Mouse (Mus musculus) hindbrain, embryonic 11.5 days (tissue): ENCODE measurements around the gene Clptm1. TPM values are rescaled to one million over a fixed set of nuclear protein-coding genes. Genes with fewer than 3 reads are reported as not detected.

ENCODE experiments used
- ATAC-seq: fragments of 200-750 bp; cut with Nextera tagmentation; 2 replicates; pipeline ENCODE4 v1.8.0; 2017; ENCODE audit warnings: mild to moderate bottlenecking, moderate TSS enrichment, moderate library complexity; ENCODE audit not compliant: low FRiP score
- DNase-seq: peaks from one replicate; pipeline ENCODE4 v3.0.0-alpha.2; 2015; ENCODE audit warnings: low spot score
- H3K27ac ChIP-seq: fragments of 300-500 bp; sonication (generic); 2 replicates; pipeline ENCODE4 v1.5.1; 2014; ENCODE audit warnings: mild to moderate bottlenecking, low read depth, low read length
- H3K27me3 ChIP-seq: fragments of 300-500 bp; sonication (generic); 2 replicates; pipeline ENCODE4 v1.6.1; 2014; ENCODE audit warnings: mild to moderate bottlenecking, low read length, moderate library complexity, mixed read lengths; ENCODE audit not compliant: control insufficient read depth, insufficient read depth
- H3K36me3 ChIP-seq: fragments of 300-500 bp; sonication (generic); 2 replicates; pipeline ENCODE4 v1.6.1; 2014; ENCODE audit warnings: mild to moderate bottlenecking, low read length, moderate library complexity, mixed read lengths; ENCODE audit not compliant: control insufficient read depth, insufficient read depth
- H3K4me1 ChIP-seq: fragments of 300-500 bp; sonication (generic); replicated peaks from 2 replicates; pipeline ENCODE4 v1.6.1; 2014; ENCODE audit warnings: low read length, mixed read lengths; ENCODE audit not compliant: control insufficient read depth, insufficient read depth
- H3K4me2 ChIP-seq: fragments of 300-500 bp; sonication (generic); replicated peaks from 2 replicates; pipeline ENCODE4 v1.6.1; 2014; ENCODE audit warnings: mild to moderate bottlenecking, low read depth, low read length
- H3K4me3 ChIP-seq: fragments of 300-500 bp; sonication (generic); 2 replicates; pipeline ENCODE4 v1.5.1; 2014; ENCODE audit warnings: low read depth, low read length
- H3K9ac ChIP-seq: fragments of 300-500 bp; sonication (generic); 2 replicates; pipeline ENCODE4 v1.6.1; 2014; ENCODE audit warnings: low read depth, low read length
- H3K9me3 ChIP-seq: fragments of 300-500 bp; sonication (generic); 2 replicates; pipeline ENCODE4 v1.6.1; 2016; ENCODE audit warnings: low read length; ENCODE audit not compliant: control insufficient read depth
- WGBS: fragments of 180-500 bp; shearing (Covaris S2); extraction: QIAGEN DNeasy Blood & Tissue Kit; methylation state at CpG from one replicate; pipeline ENCODE4 v1.1.7; 2014; 5-methylcytosine and 5-hydroxymethylcytosine counted together
- polyA plus RNA-seq: library from polyadenylated mRNA; unstranded; fragments of >200 nt; fragmentation: Nextera tagmentation; extraction: Ambion mirVana; gene quantifications from 2 replicates; pipeline ENCODE4 v1.2.1, GENCODE M21; 2014

Clptm1 gene
- polyA plus RNA-seq, 1 experiment from 2014 or later: 86.2 TPM

GRCm38 (mm10) chr7:19695213-19695594 lies 30.4 kb upstream of the Clptm1 start:
- no peak for ATAC-seq
- Histone ChIP-seq H3K27me3 (no peaks in the 10 kb centered on the region), H3K4me3 (no peak overlapping the region), H3K9ac (no peak overlapping the region), H3K4me1 (peaks cover 3% of the 10 kb centered on the region; the same call in 1 of the 2 replicates), H3K4me2 (no peak overlapping the region), H3K27ac (no peak overlapping the region), H3K9me3 (no peaks in the 10 kb centered on the region), H3K36me3 (peaks cover 6% of the 10 kb centered on the region; the same call in 1 of the 2 replicates)
- WGBS: 51% methylated on average over 8 of the region's 8 CpGs
- DNase-seq: no peak

- Histone ChIP-seq H3K9me3 (no peaks in the 10 kb centered on the region), H3K27ac (no peak overlapping the region), H3K4me3 (no peak overlapping the region), H3K4me1 (peaks cover 3% of the 10 kb centered on the region; the same call in 1 of the 2 replicates), H3K4me2 (no peak overlapping the region), H3K27me3 (no peaks in the 10 kb centered on the region), H3K9ac (no peak overlapping the region), H3K36me3 (peaks cover 6% of the 10 kb centered on the region; the same call in 1 of the 2 replicates)
- WGBS: 84% methylated on average over 10 of the region's 10 CpGs
- no peak for DNase-seq
- no peak for ATAC-seq
Measured at GRCm38 (mm10) chr7:19694336-19695212, 29.7 kb upstream of the Clptm1 start.

GRCm38 (mm10) chr7:19693421-19693820 lies 28.6 kb upstream of the Clptm1 start:
- H3K4me1 ChIP-seq: no peaks in the 10 kb centered on the region; the same call in 1 of the 2 replicates
- DNase-seq: no peak
- H3K9ac ChIP-seq: no peak overlapping the region
- H3K4me3 ChIP-seq: no peak overlapping the region
- H3K9me3 ChIP-seq: no peaks in the 10 kb centered on the region
- ATAC-seq: 0 out of 2 replicates have a peak, but pooled peaks have one; percentile 17
- H3K4me2 ChIP-seq: no peak overlapping the region
- H3K36me3 ChIP-seq: peaks cover 6% of the 10 kb centered on the region; the same call in 1 of the 2 replicates
- WGBS: 26% methylated on average over 10 of the region's 10 CpGs
- no peak overlapping the region for H3K27ac ChIP-seq
- no peaks in the 10 kb centered on the region for H3K27me3 ChIP-seq

- Histone ChIP-seq H3K36me3 (peaks cover 6% of the 10 kb centered on the region; the same call in 1 of the 2 replicates), H3K27ac (no peak within 1 kb of the TSS), H3K27me3 (no peaks in the 10 kb centered on the region), H3K4me2 (no peak within 1 kb of the TSS), H3K4me3 (no peak within 1 kb of the TSS), H3K9me3 (no peaks in the 10 kb centered on the region), H3K9ac (no peak within 1 kb of the TSS), H3K4me1 (no peaks in the 10 kb centered on the region; the same call in 1 of the 2 replicates)
- ATAC-seq (no peak), DNase-seq (no peak)
- WGBS: 52% methylated on average over 28 of the region's 28 CpGs
Measured at GRCm38 (mm10) chr7:19691873-19692865, 27.3 kb upstream of the Clptm1 start, which contains the start of gene Apoc1. Gene Apoc1 (minus strand): TSS chr7:19692660.

GRCm38 (mm10) chr7:19691434-19691833 lies 26.6 kb upstream of the Clptm1 start:
- Histone ChIP-seq H3K4me2 (no peak overlapping the region), H3K27ac (no peak overlapping the region), H3K27me3 (no peaks in the 10 kb centered on the region), H3K36me3 (peaks cover 4% of the 10 kb centered on the region; the same call in 1 of the 2 replicates), H3K9ac (no peak overlapping the region), H3K9me3 (no peaks in the 10 kb centered on the region), H3K4me3 (no peak overlapping the region), H3K4me1 (no peaks in the 10 kb centered on the region; the same call in 1 of the 2 replicates)
- DNase-seq (no peak), ATAC-seq (no peak)
- WGBS: 80% methylated on average over 6 of the region's 6 CpGs

DNA sequence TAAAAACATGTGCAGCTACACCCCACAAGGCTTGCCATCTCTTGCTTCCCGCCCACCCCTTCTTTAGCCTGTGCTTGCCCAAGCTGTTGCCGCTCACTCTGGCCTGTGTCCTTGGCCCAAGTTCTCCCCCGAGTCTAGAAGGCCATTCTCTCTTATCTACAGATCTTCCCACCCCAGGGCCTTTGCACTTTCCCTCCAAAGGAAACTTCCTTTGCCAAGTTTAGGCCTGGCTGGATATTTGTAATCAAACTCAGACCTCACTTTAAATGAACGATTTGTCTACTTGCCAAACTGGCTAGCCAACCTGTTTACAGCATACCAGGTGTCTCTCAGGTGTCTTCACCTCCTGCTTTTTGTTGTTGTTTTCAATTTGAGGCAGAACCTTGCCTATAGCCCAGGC lies 26.0 kb upstream of the Clptm1 start:
- 94% methylated on average over 4 of the region's 4 CpGs for WGBS
- DNase-seq: no peak
- H3K27ac ChIP-seq: no peak overlapping the region
- no peak overlapping the region for H3K9ac ChIP-seq
- H3K9me3 ChIP-seq: no peaks in the 10 kb centered on the region
- ATAC-seq: no peak
- no peak overlapping the region for H3K4me2 ChIP-seq
- no peaks in the 10 kb centered on the region for H3K27me3 ChIP-seq
- H3K4me3 ChIP-seq: no peak overlapping the region
- H3K4me1 ChIP-seq: no peaks in the 10 kb centered on the region; the same call in 1 of the 2 replicates
- no peaks in the 10 kb centered on the region for H3K36me3 ChIP-seq

DNA sequence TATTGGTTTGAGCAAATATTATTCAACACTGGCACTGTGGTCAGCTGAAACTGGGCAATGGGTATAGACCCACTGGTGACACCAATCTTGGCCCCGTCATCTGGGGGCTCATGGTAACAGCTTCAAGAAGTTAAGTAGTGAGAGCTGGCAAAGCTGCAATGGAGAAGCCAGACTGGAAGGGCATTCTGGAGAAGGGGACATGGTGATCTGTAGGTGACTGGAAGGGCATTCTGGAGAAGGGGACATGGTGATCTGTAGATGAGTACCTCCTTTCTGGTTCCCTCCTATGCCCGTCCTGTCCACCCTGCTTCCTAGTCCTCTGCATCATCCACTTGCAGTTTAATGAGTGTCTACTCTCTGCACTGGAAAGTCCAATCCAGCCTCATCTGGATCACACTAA lies 23.8 kb upstream of the Clptm1 start:
- no peak for DNase-seq
- WGBS: 83% methylated on average over 2 of the region's 2 CpGs

DNA sequence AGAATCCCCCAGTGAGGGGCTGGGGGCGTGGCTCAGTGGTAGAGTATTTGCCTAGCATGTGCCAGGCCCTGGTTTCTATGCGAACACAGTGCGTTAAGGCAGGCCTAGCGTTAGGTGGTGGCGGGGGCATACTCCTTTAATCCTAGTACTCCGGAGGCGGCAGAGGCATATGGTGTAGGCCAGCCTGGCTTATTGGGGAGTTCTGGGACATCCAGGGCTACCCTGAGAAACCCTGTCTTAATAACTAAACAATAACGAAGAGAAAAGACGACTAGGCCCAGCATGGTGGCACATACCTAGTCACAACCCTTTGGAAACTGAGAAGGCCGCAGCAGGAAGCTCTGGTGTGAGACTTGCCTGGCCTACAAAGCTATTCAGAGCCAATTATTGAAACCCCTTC lies 23.3 kb upstream of the Clptm1 start:
- H3K4me3 ChIP-seq: no peak overlapping the region
- H3K9me3 ChIP-seq: no peaks in the 10 kb centered on the region
- ATAC-seq: no peak
- no peaks in the 10 kb centered on the region for H3K27me3 ChIP-seq
- H3K9ac ChIP-seq: no peak overlapping the region
- WGBS: 92% methylated on average over 10 of the region's 10 CpGs
- H3K4me2 ChIP-seq: no peak overlapping the region
- H3K4me1 ChIP-seq: no peaks in the 10 kb centered on the region
- H3K27ac ChIP-seq: no peak overlapping the region
- no peaks in the 10 kb centered on the region for H3K36me3 ChIP-seq
- no peak for DNase-seq

More for the DNA sequence above, 23.8 kb upstream of the Clptm1 start:
- ATAC-seq: no peak
- H3K4me2 ChIP-seq: no peak overlapping the region
- H3K4me1 ChIP-seq: no peaks in the 10 kb centered on the region; the same call in 1 of the 2 replicates
- H3K4me3 ChIP-seq: no peak overlapping the region
- H3K27me3 ChIP-seq: no peaks in the 10 kb centered on the region
- no peaks in the 10 kb centered on the region for H3K9me3 ChIP-seq
- no peaks in the 10 kb centered on the region for H3K36me3 ChIP-seq
- no peak overlapping the region for H3K27ac ChIP-seq
- H3K9ac ChIP-seq: no peak overlapping the region
